Mouse (Mus musculus) bone marrow, adult 2 months (tissue): ENCODE measurements around the gene Rab5b.

Experiments
- CTCF ChIP-seq: fragments of 200-500 bp; IDR thresholded peaks from 2 replicates; pipeline ENCODE4 v1.5.1; 2011; ENCODE audit warnings: low read length, control low read depth; ENCODE audit not compliant: control insufficient read depth, insufficient read depth
- POLR2A ChIP-seq: fragments of 200-500 bp; IDR thresholded peaks from 2 replicates; pipeline ENCODE4 v1.6.1; 2011; ENCODE audit warnings: low read depth, mild to moderate bottlenecking, control low read depth, low read length, borderline replicate concordance; ENCODE audit not compliant: control insufficient read depth

DNA sequence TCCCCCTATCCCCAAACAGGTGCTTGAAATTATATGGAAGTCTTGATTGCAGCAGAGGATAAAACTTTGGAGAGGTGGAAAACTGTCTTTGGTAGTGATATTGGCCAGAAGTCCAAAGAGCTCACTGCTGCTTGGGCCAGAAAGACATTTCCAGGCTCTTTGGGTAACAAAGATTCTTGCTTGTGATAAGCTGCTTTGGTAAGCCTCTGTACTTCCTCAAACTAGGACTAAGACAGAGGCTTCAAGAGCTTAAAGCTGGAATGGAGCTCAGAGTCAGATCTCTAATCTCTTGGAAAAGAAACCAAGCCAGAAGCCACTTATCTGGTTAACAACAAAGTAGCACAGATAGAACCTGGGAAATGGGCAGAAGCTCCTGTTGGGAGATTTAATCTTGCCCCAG is 33.6 kb downstream of the Rab5b start:
- TF ChIP-seq POLR2A (no peak), CTCF (no peak)
